Mouse (Mus musculus): ENCODE measurements around the gene Icam4.

GRCm38 (mm10) chr9:21036161-21036560 is 7.0 kb downstream of the Icam4 start:
- TF ChIP-seq CTCF (IDR thresholded peaks at IDR 0.05; ENCODE audit: control insufficient read depth, insufficient read depth, insufficient read length) = no peak
- TF ChIP-seq USF1 (IDR thresholded peaks at IDR 0.05; ENCODE audit: low read depth) = no peak
- TF ChIP-seq MYOD1 (IDR thresholded peaks at IDR 0.05; ENCODE audit: control insufficient read depth, insufficient read length, low read depth) = no peak
- TF ChIP-seq MAX (IDR thresholded peaks at IDR 0.05) = no peak
- TF ChIP-seq MYOG (IDR thresholded peaks at IDR 0.05; ENCODE audit: control insufficient read depth, extremely low read depth, insufficient read length) = no peak
